Mouse (Mus musculus) mature B cell (primary cell): ENCODE results near the gene Rapgef4.

Experiments
- in situ Hi-C: fragments of 300-500 bp; cut with MboI; formaldehyde crosslinking; loops from 2 replicates; pipeline ENCODE4 v1.14.3; 2019

Rapgef4 gene

DNA sequence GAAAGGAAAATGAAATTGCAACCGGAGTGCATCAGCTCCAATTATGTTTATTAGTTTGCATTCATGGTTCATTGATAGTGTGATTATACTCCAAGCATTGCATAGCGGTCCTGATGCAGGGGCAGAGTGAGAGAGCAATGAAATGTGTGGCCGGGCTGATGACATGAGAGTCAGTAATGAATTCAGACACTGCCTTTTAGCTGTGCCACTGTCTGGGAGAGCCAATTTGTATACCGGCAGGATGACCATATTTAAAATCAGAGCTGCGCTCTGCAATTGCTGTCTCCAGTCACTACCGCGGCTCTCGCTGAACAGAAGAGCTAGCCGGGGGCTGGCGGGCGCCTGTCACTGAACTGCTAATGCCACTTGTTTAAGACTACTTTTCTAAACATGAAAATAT lies 197.5 kb downstream of the Rapgef4 start:
- in situ Hi-C loops, result no loop called here

DNA sequence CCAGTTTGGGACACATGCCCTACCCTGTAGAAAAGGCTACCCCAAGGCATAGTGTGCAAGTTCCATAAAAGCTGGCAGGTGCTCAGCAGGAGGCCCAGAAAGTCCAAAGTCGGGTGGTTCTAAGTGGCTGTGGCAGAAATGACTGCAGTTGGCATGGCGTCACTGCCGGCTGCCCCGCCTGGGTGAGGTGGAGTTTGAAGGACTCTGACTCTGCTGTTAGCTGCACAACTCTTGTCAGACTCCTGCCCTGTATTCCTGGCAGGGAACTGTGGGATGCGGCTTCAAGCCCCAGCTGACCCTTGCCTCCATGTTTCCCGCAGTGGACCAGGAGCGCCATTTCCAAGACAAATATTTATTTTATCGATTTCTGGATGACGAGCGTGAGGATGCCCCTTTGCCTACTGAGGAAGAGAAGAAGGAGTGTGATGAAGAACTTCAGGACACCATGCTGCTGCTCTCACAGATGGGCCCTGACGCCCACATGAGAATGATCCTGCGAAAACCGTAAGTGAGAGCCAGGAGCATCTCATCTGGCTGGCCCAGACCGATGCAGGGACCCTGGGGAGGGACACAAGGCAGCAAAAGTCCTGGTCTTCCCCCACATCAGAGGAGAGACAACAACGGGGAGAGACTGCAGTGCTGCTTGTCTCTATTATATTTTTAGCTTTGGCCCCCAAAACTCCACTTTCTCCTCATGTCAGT lies 198.7 kb downstream of the Rapgef4 start:
- in situ Hi-C loops, result no loop called here

DNA sequence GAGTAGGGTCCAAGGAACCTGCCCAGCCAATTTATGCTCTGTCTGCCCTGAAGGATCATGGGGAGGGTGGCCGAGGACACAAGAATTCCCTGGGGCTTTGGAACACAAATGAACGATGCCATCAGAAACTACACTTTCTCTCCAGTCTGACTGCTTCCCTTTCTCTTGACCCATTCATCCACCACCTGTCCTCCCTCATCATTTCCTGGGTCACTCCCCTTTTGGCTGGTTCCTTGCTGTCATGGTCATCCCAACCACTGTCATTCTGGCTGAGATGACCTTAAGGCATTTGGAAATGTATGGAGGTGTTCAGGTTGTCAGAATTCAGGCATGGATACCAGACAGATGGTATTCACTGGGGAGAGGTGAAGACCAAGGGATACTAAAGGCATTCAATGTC lies 200.4 kb downstream of the Rapgef4 start:
- in situ Hi-C loops, result no loop called here

DNA sequence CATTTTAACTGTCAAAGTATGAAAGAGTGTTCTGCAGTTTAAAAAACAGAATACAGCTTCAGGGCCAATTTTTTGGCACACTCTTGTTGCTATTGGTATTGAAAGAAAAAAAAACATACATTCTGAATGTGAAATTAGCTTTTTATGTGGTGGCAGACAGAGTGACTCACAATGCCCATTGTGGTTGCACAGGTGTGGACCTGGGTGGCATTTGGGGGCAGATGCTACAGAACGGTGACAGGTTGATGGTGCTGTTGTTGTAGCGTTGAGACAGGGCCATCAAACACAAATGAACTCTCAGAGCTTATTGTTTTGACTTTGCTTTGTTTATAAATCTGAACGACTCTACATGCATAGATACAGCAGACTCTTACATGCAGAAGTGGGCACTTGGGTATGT lies 202.7 kb downstream of the Rapgef4 start:
- in situ Hi-C loops, result no loop called here

DNA sequence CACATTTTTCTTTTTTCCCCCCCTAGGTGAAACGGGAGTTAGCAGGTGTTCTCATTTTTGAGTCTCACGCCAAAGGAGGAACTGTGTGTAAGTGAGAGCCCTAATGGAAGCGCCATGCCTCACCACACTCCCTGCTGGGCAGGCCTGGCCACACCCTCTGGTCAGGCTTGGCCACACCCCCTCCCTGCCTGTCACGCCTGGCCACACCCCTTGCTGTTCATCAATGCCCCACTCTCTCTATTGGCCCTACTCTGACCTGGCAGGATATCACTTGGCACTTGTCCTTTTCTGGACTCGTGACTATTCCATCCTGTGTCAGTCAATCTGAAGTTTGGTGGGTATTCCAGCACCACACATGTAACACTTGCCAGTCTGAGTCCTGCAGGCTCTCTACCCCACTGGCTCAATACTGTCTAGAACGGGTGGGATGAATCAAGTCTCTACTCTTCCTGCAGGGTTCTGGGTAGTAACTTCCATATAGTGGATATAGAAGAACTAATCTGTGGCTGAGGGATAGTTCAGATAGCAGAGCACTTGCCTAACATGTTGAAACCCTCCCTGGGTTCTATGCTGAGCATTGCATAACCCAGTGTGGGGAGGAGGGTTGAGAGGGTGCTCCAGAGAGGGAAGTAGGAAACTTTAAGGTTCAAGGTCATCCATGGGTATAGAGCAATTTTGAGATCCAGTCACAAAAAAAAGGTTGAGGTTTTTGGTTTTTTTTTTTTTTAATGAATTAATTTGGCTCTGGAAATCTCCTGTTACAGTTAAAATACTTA lies 215.3 kb downstream of the Rapgef4 start:
- in situ Hi-C loops, result no loop called here

DNA sequence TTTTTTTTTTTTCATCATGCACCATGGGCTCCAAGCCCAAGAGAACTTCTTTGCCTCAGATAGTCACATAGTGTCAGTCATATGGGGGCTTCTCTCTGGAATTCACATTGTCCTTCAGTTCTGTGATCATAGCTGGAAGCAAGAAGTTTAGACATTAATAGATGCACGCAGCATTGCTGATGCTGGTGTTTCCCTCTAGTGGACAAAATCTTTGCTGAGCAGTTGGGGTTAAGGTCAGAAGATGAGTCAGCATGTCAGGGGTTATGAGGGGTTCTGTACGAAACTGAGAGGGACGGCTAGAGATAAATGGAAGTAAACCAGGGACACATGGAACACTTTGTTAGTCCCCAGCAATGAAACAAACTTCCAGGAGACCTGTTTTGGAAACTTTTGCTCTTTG lies 216.0 kb downstream of the Rapgef4 start:
- in situ Hi-C loops, result no loop called here

DNA sequence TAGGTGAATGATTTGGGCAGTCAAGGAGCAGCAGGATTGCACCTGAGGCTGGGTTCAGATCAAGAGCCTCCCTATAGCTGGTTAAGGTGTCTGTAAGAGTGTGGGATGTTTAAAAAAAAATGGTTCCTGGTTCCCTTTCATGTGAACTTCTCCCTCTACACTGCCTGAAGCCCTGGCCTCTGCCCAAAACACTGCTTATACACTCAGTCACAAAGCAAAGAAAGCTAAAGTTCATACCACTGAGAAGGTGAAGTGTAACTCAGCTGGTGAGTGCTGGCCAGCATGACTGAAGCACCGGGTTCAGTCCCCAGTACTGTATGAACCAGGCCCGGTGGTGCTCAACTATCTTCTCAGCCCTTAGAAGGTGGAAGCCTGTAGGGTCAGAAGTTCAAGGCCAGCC lies 218.4 kb downstream of the Rapgef4 start:
- in situ Hi-C loops, result no loop called here

DNA sequence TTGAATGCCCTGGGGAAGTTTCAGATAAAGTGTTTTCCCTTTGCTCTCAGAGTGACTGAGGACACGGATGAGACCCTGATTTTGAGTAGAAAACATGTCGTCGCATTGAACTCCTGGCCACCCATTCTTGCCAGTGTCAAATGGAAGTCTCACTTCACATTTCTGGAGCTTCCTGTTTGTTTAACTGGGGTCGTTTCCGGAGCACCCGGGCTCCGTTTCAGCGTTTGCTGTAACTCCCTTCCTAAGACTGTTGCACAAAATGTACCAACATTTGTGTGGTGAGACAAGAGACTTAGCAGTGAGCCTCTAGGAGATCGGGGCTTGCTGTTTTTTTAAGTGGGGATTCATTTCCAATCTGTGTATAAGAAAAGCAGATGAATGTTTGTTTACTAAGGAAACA lies 220.5 kb downstream of the Rapgef4 start:
- in situ Hi-C loops, result no loop called here

DNA sequence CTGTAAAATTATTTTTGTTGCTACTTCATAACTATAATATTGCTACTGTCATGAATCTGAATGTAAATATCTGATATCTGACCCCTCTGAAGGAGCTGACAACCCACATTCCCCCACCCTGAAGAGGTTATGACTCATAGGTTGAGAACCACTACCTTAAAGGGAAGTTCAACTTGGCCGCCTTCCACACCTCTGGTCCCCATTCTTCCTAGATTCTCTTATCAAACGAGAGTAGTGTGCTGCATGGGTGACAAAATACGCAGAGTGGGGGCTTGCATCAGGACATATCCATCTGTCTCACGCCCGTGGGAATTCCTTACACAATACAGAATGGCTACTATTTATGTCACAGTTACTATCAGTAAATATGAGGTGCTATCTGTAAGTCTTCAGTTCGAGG lies 221.2 kb downstream of the Rapgef4 start:
- in situ Hi-C loops, result no loop called here

DNA sequence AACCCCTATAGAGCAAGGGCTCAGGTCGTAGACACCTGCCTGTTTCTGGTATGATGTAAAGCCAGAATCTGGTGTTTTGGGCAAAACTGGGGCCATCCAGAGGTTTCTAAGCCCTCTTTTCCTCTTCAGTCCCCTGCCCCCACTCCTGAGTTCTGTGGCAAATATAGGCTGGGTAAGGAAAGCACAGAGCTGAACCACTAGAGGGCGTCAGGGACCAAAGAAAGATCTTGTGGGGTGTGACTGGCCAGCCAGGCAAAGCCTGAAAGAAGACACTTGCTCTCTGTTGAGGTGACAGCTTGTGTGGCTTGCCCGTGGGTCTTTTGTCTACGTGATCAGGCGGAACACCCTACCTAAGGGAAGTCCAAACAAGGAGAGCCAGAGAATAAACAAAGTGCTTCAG lies 222.6 kb downstream of the Rapgef4 start:
- in situ Hi-C loops, result no loop called here

DNA sequence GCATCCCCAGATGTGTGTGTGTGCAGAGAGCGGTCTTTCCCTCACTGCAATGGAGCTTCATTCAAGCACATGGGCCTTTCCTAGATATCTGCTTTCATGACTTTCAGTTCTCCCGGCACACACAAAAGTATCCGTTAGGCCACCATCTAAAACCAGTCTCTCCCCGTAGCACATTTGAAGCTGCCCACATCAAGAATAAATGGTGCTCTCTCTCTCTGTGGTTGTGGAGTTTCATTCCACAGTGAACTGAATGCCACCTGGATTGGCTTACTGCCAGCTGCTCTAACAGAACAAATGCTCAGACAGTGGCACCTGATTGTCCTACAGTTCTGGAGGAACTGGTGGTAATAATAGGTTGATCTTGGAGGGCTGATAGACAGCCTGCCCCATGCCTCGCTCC lies 224.8 kb downstream of the Rapgef4 start:
- in situ Hi-C loops, result no loop called here

DNA sequence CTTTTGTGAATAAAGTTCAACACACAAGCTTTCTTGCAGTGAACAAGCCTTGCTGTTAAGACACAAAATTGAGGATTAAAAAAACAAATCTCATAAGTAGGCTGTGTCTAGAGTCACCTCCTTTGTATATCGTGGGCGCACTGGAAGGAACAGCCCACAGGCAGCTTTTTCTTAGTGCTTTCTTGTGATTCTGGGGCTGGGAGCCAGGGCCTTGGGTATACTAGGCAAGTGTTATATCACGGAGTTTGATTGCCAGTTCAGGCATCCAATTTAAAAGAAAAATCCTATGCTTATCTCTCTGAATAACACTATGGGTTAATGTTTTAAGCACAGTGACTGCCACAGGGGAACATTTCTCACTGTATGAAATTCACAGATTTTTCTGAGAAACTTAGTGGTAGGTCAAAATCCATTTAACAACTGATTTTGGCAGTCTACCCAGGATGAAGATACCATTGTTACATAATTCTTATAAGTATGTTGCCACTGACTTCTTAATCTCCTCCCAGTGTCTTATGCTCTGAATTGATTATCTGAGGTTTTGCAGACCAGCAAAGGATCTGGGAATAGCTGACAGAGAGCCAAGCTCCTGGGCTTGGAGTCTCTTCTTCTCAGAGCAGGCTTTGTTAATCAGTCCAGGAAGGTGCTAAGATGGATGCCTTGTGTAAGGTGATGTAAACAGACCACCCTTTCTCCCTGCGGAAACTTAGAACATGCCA lies 225.6 kb downstream of the Rapgef4 start:
- in situ Hi-C loops, result no loop called here

DNA sequence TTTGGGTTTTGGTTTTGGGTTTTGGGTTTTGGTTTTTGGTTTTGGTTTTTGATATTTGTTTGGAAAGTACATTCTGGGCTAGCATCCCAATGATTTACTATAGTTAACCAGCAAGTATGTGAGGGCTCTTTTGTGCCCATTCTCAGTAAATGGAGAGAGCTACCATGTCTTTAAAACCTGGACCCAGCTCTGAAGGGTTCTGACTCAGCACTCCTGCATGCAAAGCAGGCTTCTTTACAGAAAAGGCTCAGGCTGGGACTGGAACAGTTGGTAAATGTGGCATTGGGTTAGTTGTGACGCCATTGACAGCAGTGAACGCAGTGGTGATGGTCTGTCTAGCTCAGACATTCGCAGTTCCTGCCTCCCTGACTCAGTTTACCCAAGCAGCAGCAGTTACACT lies 236.3 kb downstream of the Rapgef4 start:
- in situ Hi-C loops, result no loop called here

DNA sequence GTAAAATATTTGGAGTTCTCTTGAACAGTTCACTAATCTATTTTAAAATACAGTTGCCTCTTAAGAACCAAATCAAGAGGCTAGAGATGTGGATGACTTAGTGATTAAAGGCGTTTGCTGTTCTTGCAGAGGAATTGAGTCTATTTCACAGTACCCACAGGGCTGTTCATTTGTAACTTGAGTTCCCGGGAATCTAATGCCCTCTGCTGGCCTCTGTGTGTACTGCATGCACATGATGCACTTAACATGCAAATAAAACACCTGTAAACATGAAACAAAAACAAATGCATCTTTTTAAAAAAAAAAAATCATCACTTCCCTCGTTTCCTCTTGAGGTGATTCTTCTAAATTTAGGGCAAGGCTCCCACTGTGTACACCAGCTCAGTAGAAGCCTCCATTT lies 238.9 kb downstream of the Rapgef4 start:
- in situ Hi-C loops, result no loop called here

DNA sequence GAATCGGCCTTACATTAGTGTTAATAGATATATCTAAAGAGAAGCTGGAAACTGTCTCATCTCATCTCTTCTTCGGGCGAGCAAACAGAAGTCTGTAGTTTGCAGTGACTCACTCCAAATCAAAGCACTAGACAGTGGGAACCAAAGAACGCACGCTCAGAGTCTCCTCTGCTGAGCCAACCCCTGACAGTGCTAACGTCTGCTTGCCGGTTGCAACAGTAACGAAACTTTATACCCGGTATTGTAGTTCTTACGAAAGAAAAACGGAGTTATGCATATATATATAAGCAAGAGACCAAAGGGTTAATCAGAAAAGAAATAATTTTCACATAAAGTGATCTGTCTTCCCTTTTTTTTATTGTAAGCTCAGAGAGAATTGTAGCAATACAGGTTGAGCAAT lies 240.2 kb downstream of the Rapgef4 start:
- in situ Hi-C loops, result no loop called here

DNA sequence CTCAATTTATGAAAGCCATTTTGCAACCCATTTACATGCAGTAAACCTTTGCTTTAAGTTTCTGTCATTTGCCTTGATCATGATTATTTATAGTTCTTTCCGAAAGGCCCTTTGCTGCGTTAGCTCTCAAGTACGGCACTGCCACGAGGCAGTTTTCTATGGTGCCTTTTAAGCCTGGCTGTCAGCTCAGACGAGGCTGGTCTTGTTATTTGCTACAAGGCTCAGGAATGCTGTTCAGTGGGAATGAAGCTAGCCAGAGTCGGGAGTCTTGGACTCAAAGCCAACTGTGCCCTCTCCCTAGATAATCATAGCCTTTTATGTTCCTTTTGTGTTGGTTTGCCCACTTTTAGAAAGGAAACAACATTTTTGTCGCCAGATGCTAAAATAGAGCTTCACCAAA lies 240.7 kb downstream of the Rapgef4 start:
- in situ Hi-C loops, result no loop called here

DNA sequence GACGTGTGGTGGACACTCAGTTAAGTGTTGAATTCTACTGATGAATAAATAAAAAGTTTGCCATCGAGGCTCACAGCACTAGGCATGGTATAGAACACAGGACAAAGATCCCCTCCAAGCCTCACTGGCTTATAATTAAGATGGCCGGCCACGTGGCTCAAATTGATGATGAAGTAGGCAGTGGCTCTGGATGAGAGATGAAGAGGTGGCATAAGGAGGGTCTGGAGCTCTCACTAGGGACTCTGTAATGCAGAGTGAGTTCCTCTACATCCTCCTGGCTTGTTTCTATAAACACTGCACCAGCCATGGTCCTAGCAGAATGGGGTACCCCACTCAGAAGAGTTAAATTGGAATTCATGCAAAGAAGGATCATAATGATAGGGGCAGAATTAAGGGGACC lies 241.2 kb downstream of the Rapgef4 start:
- in situ Hi-C loops, result no loop called here

DNA sequence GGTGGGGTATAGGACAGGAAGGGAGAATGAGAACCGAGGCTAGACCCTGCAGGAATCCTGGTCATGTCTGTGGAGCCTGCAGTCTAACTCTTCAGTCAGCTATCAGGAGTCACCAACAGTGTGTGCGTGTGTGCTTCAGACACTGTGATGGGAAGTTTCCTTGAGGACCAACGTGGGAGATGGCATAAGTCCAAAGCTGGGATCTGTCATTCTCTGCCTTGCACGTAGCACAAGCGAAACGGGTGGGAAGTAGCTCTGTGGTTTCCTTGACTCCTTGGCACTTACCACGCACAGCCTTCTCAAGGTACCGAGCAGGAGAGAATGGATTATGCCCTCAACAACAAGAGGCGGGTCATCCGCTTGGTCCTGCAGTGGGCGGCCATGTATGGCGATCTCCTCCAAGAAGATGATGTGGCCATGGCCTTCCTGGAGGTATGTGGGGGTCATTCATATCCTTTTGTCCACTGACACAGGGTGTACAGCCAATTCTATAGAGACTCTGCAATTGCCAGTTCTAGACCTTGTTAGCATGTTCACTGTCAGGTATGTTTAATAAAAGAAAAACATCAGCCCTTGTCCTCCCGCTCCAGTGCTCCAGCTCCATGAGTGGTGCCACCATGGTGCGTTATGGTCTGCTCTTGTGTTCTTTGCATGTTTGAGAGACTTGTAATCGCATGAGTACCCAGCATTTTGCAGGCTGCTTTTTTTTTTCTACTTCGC lies 241.9 kb downstream of the Rapgef4 start:
- in situ Hi-C loops, result no loop called here

DNA sequence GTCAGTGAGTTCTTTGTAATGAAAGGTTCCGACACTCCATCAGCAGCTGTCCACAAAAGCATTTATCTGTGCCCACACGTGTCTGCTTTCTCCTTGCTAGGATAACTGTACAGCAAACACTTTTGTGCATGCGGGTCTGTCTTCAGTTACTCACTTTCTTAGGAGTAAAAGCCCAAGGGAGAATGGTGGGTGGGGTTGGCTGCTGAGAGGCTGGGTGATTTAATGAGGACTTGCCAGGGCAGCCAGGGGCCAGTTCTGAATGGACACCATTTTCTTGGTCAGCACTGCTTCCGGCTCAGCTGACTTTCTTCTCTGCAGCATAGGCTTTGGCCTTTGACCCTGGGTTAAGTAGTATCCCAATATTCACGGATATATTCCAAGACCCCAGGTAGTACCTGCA lies 242.4 kb downstream of the Rapgef4 start:
- in situ Hi-C loops, result no loop called here

DNA sequence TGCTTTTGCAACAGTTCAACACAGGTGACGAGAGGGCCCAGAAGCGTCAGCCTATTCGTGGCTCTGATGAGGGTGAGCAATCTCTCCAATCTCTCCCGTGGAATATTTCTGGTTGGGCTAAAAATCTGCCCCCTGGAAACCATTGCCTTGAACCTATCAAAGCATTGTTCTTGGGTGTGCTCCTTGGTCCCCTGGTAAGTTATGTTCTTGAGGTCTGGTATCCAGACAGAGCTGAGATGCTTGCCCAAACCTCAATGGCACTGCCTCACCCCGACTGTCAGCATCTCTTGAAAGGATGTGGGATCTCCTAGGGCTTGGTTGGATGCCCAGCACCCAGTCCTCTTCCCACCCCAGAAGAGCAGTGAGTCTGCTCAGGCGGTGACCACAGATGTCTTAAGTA lies 245.0 kb downstream of the Rapgef4 start:
- in situ Hi-C loops, result no loop called here

DNA sequence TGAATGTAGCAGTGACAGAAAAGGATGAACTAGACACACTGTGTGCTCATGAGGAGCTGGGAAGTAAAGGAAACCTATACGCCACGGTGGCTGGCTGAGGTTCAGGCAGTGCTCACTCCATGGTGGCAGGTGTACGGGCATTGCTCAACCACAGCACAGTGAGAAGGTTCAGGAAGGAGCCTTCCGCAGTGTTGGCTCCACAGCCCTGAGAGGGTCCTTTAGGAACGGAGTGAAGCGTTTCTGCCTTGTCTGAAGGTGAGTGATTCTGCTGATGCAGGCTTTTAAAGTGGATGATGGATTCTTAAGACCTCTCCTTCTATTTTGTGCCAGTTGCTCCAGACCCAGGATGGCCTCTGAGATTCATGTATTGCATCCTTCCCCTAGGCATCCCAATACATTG lies 246.4 kb downstream of the Rapgef4 start:
- in situ Hi-C loops, result no loop called here

DNA sequence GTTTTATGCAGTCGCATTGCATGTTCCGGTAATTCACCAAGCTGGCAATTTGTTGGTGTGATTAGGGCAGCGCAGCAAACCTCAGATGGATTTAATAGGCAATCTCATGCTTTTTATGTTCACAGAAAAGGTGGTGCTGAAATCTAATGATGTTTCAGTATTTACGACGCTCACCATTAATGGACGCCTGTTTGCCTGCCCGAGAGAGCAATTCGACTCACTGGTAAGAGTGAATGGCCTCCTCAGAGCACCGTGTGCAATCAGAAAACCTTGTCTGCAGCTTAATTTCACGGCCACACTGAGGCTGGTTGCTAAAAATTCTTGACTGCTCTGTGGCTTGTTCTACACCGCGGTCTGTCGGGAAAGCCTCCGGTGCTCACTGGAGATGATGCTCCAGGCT lies 247.8 kb downstream of the Rapgef4 start:
- in situ Hi-C loops, result no loop called here
